Mouse (Mus musculus) kidney, postnatal 0 days (tissue): ENCODE data around the gene Psg26. TPM values are rescaled to one million over a fixed set of nuclear protein-coding genes. Genes with fewer than 3 reads are reported as not detected.
A peak's percentile ranks its signal among the peaks of the same experiment; 100 is the strongest.
"Not testable (repeated sequence)": the region's sequence is repeated elsewhere in the genome, so short reads cannot be mapped to it uniquely, and the experiment has no call there.

Experiments
- ATAC-seq: fragments of 200-750 bp; cut with Nextera tagmentation; replicated peaks from 2 replicates; pipeline ENCODE4 v1.8.0; 2017; ENCODE audit warnings: low read depth, moderate number of reproducible peaks, moderate TSS enrichment, moderate library complexity; ENCODE audit not compliant: low FRiP score
- DNase-seq: peaks from one replicate; pipeline ENCODE4 v3.0.0-alpha.2; 2016; ENCODE audit warnings: low spot score
- H3K27ac ChIP-seq: fragments of 300-500 bp; sonication (generic); 2 replicates; pipeline ENCODE4 v1.5.1; 2014; ENCODE audit warnings: mild to moderate bottlenecking
- H3K27me3 ChIP-seq: fragments of 300-500 bp; sonication (generic); 2 replicates; pipeline ENCODE4 v1.6.1; 2014; ENCODE audit warnings: low read length, mixed read lengths; ENCODE audit not compliant: insufficient read depth
- H3K36me3 ChIP-seq: fragments of 300-500 bp; sonication (generic); 2 replicates; pipeline ENCODE4 v1.6.1; 2014; ENCODE audit warnings: low read length, mixed read lengths; ENCODE audit not compliant: insufficient read depth
- H3K4me1 ChIP-seq: fragments of 300-500 bp; sonication (generic); replicated peaks from 2 replicates; pipeline ENCODE4 v1.6.1; 2014; ENCODE audit warnings: antibody characterized with exemption, low read length, mixed read lengths; ENCODE audit not compliant: insufficient read depth
- H3K4me2 ChIP-seq: fragments of 300-500 bp; sonication (generic); 2 replicates; pipeline ENCODE4 v1.6.1; 2014; ENCODE audit warnings: mild to moderate bottlenecking, low read length, moderate library complexity, mixed read lengths
- H3K4me3 ChIP-seq: fragments of 300-500 bp; sonication (generic); replicated peaks from 2 replicates; pipeline ENCODE4 v1.5.1; 2014; ENCODE audit warnings: low read depth, low read length
- H3K9ac ChIP-seq: fragments of 300-500 bp; sonication (generic); 2 replicates; pipeline ENCODE4 v1.6.1; 2014; ENCODE audit warnings: low read depth, low read length
- H3K9me3 ChIP-seq: fragments of 300-500 bp; sonication (generic); replicated peaks from 2 replicates; pipeline ENCODE4 v1.6.1; 2016; ENCODE audit warnings: low read length, inconsistent platforms, mixed read lengths
- CTCF ChIP-seq: IDR thresholded peaks from 2 replicates; pipeline ENCODE4 v1.5.1; 2016; ENCODE audit warnings: antibody characterized with exemption, low read depth, mild to moderate bottlenecking, moderate library complexity
- WGBS: fragments of 180-500 bp; shearing (Covaris S2); extraction: QIAGEN DNeasy Blood & Tissue Kit; methylation state at CpG from one replicate; pipeline ENCODE4 v1.1.7; 2014; 5-methylcytosine and 5-hydroxymethylcytosine counted together
- polyA plus RNA-seq: library from polyadenylated mRNA; unstranded; fragments of >200 nt; fragmentation: Nextera tagmentation; extraction: Ambion mirVana; gene quantifications from 2 replicates; pipeline ENCODE4 v1.2.1, GENCODE M21; 2015

Gene Psg26
- not detected in 2 replicates for polyA plus RNA-seq

GRCm38 (mm10) chr7:18484077-18484476, at the start of gene Psg26:
Gene Psg26, minus strand, starts transcription at chr7:18484177.
- Histone ChIP-seq H3K4me3 (no peak within 1 kb of the TSS), H3K36me3 (no peaks in the 10 kb centered on the region), H3K9me3 (no peaks in the 10 kb centered on the region), H3K4me1 (no peaks in the 10 kb centered on the region), H3K4me2 (no peak within 1 kb of the TSS), H3K27me3 (no peaks in the 10 kb centered on the region), H3K9ac (no peak within 1 kb of the TSS), H3K27ac (no peak within 1 kb of the TSS)
- no peak for ATAC-seq
- no peak for DNase-seq
- TF ChIP-seq CTCF = no peak
- WGBS = 67% methylated on average over 1 of the region's 1 CpGs

GRCm38 (mm10) chr7:18533420-18533819, 49.4 kb upstream of the Psg26 start:
- no peaks in the 10 kb centered on the region for H3K4me1 ChIP-seq
- H3K27ac ChIP-seq = no peak overlapping the region
- TF ChIP-seq CTCF = no peak
- WGBS = 43% methylated on average over 3 of the region's 3 CpGs
- no peaks in the 10 kb centered on the region for H3K36me3 ChIP-seq
- no peak overlapping the region for H3K9ac ChIP-seq
- no peaks in the 10 kb centered on the region for H3K9me3 ChIP-seq
- ATAC-seq (no peak), DNase-seq (no peak)
- H3K27me3 ChIP-seq = no peaks in the 10 kb centered on the region
- H3K4me3 ChIP-seq = no peak overlapping the region
- H3K4me2 ChIP-seq = no peak overlapping the region

DNA sequence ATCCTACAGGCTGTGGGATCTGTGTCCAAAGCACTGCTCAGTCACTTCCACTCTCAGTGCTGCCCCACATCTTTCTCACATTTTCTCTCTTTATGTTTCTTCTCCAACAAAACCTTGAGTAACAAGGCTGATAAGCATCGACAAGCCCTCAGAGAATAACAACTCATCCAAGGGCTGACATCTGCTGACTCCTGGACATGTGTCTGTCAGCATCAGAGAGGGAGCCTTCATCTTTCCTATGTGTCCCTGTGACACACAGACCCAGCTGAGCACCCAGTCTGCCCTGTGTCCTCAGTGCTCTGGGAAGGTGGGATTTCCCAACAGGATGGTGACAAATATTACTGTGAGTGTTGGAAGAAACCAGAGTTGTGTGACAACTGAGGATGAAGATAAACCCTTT, 48.2 kb upstream of the Psg26 start, which contains the start of gene Psg25:
Gene Psg25, minus strand, starts transcription at position 101 of the 400 bp plus-strand sequence.
- Histone ChIP-seq H3K9ac (no peak within 1 kb of the TSS), H3K9me3 (no peaks in the 10 kb centered on the region), H3K36me3 (no peaks in the 10 kb centered on the region), H3K27me3 (no peaks in the 10 kb centered on the region), H3K4me1 (no peaks in the 10 kb centered on the region), H3K4me2 (no peak within 1 kb of the TSS), H3K27ac (no peak within 1 kb of the TSS), H3K4me3 (no peak within 1 kb of the TSS)
- 81% methylated on average over 1 of the region's 1 CpGs for WGBS
- ATAC-seq = no peak
- no peak for TF ChIP-seq CTCF
- no peak for DNase-seq

GRCm38 (mm10) chr7:18524668-18525067, 40.7 kb upstream of the Psg26 start:
- no peaks in the 10 kb centered on the region for H3K27me3 ChIP-seq
- no peak overlapping the region for H3K4me2 ChIP-seq
- H3K9me3 ChIP-seq = no peaks in the 10 kb centered on the region
- no peak overlapping the region for H3K27ac ChIP-seq
- H3K4me1 ChIP-seq = no peaks in the 10 kb centered on the region
- DNase-seq (no peak), ATAC-seq (no peak)
- no peaks in the 10 kb centered on the region for H3K36me3 ChIP-seq
- H3K4me3 ChIP-seq = no peak overlapping the region
- 91% methylated on average over 8 of the region's 8 CpGs for WGBS
- no peak for TF ChIP-seq CTCF
- H3K9ac ChIP-seq = no peak overlapping the region

DNA sequence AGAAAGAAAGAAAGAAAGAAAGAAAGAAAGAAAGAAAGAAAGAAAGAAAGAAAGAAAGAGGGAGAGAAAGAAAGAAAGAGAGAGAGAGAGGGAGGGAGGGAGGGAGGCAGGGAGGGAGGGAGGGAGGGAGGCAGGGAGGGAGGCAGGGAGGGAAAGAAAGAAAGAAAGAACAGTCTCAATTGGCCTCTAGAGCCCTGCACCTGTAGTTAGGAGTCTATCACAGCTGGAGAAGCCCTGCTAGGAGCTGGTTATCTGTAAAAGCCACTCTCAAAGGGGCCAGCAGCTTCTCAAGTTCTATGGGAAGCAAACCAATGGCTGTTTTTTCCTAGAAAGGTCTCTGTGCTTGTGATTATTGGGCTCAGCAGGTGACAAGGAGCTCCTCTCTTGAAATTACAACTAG, 28.9 kb upstream of the Psg26 start:
- not testable (repeated sequence) for H3K36me3 ChIP-seq, H3K9ac ChIP-seq, H3K4me2 ChIP-seq, H3K4me1 ChIP-seq, ATAC-seq, DNase-seq, H3K27ac ChIP-seq, H3K4me3 ChIP-seq, H3K27me3 ChIP-seq, H3K9me3 ChIP-seq

DNA sequence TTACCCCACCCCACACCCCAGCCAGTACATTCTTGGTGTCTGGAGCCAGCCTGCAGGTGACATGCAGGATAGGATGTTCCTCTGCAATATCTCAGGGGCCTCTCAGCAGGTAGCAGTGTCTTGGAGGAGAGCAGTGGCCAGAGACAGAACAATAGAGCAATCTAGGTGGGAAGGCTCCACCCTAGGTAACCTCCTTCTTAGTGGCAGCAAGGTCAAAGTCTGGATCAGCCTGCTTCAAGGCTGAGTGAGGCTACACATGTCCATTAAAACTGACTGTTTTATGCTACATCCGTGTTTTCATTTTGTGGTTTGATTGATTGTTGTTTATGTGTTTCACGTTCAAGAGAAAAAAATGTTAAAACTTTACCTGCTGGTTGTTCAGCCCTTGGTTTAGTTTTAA, 28.4 kb upstream of the Psg26 start:
- not testable (repeated sequence) for DNase-seq, H3K9me3 ChIP-seq, H3K4me3 ChIP-seq, H3K4me1 ChIP-seq, H3K9ac ChIP-seq, H3K27me3 ChIP-seq, H3K36me3 ChIP-seq, H3K4me2 ChIP-seq, ATAC-seq, H3K27ac ChIP-seq
- 32% methylated on average over 2 of the region's 2 CpGs for WGBS

- Histone ChIP-seq H3K9me3 (no peaks in the 10 kb centered on the region), H3K4me2 (no peak overlapping the region), H3K27ac (no peak overlapping the region), H3K4me1 (no peaks in the 10 kb centered on the region), H3K36me3 (no peaks in the 10 kb centered on the region), H3K4me3 (no peak overlapping the region), H3K9ac (no peak overlapping the region), H3K27me3 (no peaks in the 10 kb centered on the region)
- peak; percentile 54 for TF ChIP-seq CTCF
- ATAC-seq (no peak), DNase-seq (peak; percentile 7)
- 28% methylated on average over 9 of the region's 9 CpGs for WGBS
These were observed 27.5 kb upstream of the Psg26 start for GRCm38 (mm10) chr7:18511479-18511878.

- H3K4me2 ChIP-seq, ATAC-seq, DNase-seq, H3K4me1 ChIP-seq, H3K9ac ChIP-seq, H3K27me3 ChIP-seq, H3K4me3 ChIP-seq, H3K36me3 ChIP-seq, H3K27ac ChIP-seq, H3K9me3 ChIP-seq: not testable (repeated sequence)
- 78% methylated on average over 2 of the region's 2 CpGs for WGBS
These were observed 52.0 kb downstream of the Psg26 start, which contains the start of gene Psg28 for GRCm38 (mm10) chr7:18431941-18432340. Gene Psg28, minus strand, starts transcription at chr7:18432041.
